Mouse (Mus musculus) testis, adult 2 months (tissue): ENCODE measurements around the gene Fads6. TPM values are rescaled to one million over a fixed set of nuclear protein-coding genes. Genes with fewer than 3 reads are reported as not detected.

Experiments
- H3K27ac ChIP-seq: fragments of 200-500 bp; 2 replicates; pipeline ENCODE4 v1.5.1; 2012; ENCODE audit warnings: low read depth, low read length; ENCODE audit not compliant: control insufficient read depth, insufficient read depth
- H3K27me3 ChIP-seq: fragments of 200-500 bp; 2 replicates; pipeline ENCODE4 v1.6.1; 2012; ENCODE audit warnings: mild to moderate bottlenecking, low read length, moderate library complexity; ENCODE audit not compliant: control insufficient read depth, insufficient read depth
- H3K36me3 ChIP-seq: fragments of 200-500 bp; 2 replicates; pipeline ENCODE4 v1.6.1; 2012; ENCODE audit warnings: mild to moderate bottlenecking, low read length; ENCODE audit not compliant: control insufficient read depth, insufficient read depth
- H3K4me1 ChIP-seq: fragments of 200-500 bp; 2 replicates; pipeline ENCODE4 v1.6.1; 2012; ENCODE audit warnings: low read length; ENCODE audit not compliant: control insufficient read depth, insufficient read depth
- H3K4me3 ChIP-seq: fragments of 200-500 bp; 2 replicates; pipeline ENCODE4 v1.5.1; 2012; ENCODE audit warnings: low read depth, mild to moderate bottlenecking, low read length, moderate library complexity, mixed read lengths; ENCODE audit not compliant: control insufficient read depth
- CTCF ChIP-seq: fragments of 200-500 bp; IDR thresholded peaks from 2 replicates; pipeline ENCODE4 v1.5.1; 2012; ENCODE audit warnings: low read depth, mild to moderate bottlenecking, inconsistent platforms, low read length, moderate library complexity; ENCODE audit not compliant: control insufficient read depth, insufficient read depth, insufficient replicate concordance
- POLR2A ChIP-seq: fragments of 200-500 bp; IDR thresholded peaks from 2 replicates; pipeline ENCODE4 v1.6.1; 2012; ENCODE audit warnings: low read depth, mild to moderate bottlenecking, inconsistent platforms, low read length, moderate library complexity; ENCODE audit not compliant: control insufficient read depth
- polyA plus RNA-seq: library from polyadenylated mRNA; depleted of rRNA; stranded (reverse); fragments of >200 nt; gene quantifications from 2 replicates; pipeline ENCODE4 v1.2.3, GENCODE M21; 2012; rRNA removed

Gene Fads6
- polyA plus RNA-seq, 1 experiment, result 6.4 TPM

DNA sequence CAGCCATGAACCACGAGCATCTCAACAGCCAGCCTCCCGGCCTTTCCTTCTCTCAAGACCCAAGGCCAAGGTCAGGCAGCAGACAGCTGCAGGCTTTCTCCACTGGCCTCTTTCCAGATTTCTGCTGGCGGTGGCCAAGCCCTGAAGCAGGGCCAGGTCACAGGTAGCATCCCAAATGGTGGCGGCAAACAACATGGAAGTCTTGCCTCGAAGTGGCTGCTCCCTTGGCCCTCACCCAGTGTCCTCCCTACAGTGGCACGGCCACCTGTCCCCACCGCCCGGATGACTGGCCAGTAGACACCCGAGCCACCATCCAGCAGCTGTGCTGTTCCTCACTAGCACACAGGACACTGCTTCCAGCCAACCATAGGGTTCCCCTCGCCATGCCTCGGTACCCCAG, 56.1 kb downstream of the Fads6 start:
- Histone ChIP-seq H3K27me3 (no peaks in the 10 kb centered on the region), H3K27ac (no peak overlapping the region), H3K4me3 (no peak overlapping the region), H3K36me3 (no peaks in the 10 kb centered on the region), H3K4me1 (no peaks in the 10 kb centered on the region)
- no peak for TF ChIP-seq POLR2A
- no peak for TF ChIP-seq CTCF

DNA sequence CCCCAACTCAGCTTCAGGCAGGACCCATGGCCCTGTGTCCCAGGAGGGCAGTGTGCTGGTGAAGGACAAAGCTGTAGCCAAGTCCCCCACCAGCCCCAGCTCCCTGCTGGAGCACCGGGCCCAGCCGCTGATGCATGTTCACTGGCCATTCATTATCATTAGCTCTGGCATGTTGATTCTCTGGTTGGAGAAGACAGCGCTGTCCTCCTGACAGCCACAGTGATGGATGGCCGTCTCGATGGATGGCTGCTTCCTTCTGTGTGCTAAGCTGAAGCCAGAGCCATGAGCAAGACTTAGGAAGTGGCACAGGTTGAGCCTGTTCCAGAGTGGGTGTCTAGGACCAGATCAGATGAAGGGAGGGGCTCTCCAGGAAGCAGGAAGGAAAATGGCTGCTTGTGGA, 60.9 kb downstream of the Fads6 start:
- no peak overlapping the region for H3K4me3 ChIP-seq
- H3K36me3 ChIP-seq, result no peaks in the 10 kb centered on the region
- TF ChIP-seq CTCF (no peak), POLR2A (no peak)
- H3K4me1 ChIP-seq, result no peaks in the 10 kb centered on the region
- H3K27me3 ChIP-seq, result no peaks in the 10 kb centered on the region
- H3K27ac ChIP-seq, result no peak overlapping the region

DNA sequence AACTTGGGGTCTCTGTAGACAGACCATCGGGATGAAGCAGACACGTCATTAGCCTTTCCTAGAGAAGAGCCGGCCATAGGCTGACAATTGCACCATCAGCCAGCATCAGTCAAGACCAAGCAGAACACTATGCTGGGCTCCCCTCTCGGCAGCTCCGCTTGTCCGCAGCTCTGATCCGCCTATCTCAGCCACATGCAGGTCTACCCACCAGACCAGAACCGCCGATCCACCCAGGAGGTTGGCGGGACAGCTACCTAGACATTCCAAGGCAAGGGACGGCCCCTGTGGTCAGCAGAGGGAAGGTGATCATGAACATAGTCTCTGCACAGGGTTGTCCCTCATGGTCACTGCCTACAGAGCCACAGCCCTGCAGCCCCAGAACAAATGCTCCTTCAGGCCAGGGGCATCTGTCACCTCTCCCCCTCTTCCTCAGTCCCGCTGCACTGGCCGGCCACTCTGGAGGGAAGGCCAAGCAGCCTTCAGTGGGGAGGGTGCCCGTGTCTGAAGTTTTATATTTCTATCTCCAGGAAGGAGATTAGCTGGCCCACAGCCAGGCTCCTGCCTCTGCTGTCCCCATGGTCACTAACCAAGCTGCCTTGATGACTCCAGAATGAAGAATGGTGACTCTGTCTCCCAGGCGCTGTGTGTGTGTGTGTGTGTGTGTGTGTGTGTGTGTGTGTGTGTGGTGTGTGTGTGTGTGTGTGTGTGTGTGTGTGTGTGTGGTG, 63.0 kb downstream of the Fads6 start:
- TF ChIP-seq POLR2A (no peak), CTCF (no peak)
- Histone ChIP-seq H3K4me1 (no peaks in the 10 kb centered on the region), H3K36me3 (no peaks in the 10 kb centered on the region), H3K4me3 (no peak overlapping the region), H3K27ac (no peak overlapping the region), H3K27me3 (no peaks in the 10 kb centered on the region)

DNA sequence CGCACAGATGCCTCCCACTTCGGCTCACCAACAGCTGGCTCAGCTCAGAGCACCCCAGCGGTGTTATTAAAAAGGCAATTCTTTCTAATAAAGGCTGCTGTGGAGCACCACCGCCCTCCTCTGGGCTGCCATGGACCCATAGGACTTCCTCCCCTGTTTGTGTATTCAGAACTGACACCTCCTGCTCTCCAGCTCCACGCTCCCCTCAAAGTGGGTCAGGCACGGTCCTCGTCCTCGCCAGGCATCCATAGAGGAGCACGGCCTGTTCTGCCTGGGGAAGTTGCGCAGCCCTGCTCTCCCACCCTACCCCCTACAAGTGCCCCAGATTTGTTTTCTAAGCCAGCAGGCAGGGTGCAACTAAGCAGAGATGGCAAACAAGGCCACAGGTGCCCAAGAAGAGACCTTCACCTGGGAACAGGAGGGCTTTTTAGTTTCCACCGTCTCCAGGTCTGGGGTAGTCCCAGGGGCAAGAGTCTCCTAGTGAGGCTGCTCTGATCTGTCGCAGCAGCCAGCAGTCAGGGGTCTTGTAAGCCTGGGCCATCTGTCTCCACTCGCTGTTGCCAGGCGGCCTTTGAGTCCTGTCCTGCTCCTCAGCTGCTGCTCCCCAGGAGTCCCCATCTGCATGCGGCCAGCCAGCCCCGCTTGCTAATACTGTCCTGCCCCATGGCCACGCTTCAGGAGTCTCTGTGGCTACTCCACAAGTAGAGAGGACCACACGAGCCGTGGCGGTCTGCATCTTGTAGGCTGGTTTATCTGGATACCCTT, 63.8 kb downstream of the Fads6 start:
- no peak overlapping the region for H3K27ac ChIP-seq
- no peaks in the 10 kb centered on the region for H3K4me1 ChIP-seq
- H3K27me3 ChIP-seq, result no peaks in the 10 kb centered on the region
- no peaks in the 10 kb centered on the region for H3K36me3 ChIP-seq
- no peak for TF ChIP-seq CTCF
- no peak for TF ChIP-seq POLR2A
- no peak overlapping the region for H3K4me3 ChIP-seq

DNA sequence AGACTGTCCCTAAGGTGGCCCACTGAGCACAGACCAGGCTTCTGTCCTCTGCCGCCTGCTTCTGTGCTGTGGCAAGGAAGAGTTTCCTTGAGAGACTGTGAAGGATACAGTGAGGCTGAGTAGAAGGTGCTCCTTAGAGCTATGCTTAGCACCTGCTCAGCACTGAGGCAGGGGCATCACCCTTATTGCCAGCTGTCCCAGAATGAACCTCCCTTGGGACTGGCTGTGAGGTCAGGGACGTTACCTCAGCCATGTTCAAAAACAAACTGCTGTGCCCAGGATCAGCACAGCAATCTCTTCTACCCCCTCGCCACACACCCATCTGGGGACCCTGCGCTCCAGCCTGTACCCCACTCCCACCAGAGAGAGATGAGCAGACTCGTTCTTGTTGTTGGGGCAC, 64.6 kb downstream of the Fads6 start:
- H3K4me1 ChIP-seq, result no peaks in the 10 kb centered on the region
- no peaks in the 10 kb centered on the region for H3K27me3 ChIP-seq
- TF ChIP-seq POLR2A, result no peak
- no peak for TF ChIP-seq CTCF
- H3K36me3 ChIP-seq, result no peaks in the 10 kb centered on the region
- H3K4me3 ChIP-seq, result no peak overlapping the region
- H3K27ac ChIP-seq, result no peak overlapping the region

DNA sequence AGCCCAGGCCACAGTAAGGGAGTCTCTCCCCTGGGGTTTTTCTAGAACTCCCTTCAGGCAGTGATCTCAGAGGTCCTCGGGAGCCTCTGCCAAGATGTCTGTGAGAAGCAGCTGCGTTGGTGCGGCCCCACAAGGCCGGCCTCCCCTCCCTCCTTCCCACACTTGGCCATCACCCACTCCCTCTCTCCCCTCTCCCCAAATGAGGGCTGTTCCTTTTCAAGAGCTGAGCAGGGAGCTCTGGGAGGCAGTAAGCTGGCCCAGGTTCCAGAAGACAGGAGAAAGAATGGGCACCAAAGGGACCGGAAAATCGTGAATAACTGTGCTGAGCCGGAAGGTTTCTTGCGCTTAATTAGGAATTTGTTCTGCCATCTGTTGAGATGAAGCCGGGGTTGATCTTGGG, 65.5 kb downstream of the Fads6 start:
- Histone ChIP-seq H3K27me3 (no peaks in the 10 kb centered on the region), H3K4me1 (no peaks in the 10 kb centered on the region)

DNA sequence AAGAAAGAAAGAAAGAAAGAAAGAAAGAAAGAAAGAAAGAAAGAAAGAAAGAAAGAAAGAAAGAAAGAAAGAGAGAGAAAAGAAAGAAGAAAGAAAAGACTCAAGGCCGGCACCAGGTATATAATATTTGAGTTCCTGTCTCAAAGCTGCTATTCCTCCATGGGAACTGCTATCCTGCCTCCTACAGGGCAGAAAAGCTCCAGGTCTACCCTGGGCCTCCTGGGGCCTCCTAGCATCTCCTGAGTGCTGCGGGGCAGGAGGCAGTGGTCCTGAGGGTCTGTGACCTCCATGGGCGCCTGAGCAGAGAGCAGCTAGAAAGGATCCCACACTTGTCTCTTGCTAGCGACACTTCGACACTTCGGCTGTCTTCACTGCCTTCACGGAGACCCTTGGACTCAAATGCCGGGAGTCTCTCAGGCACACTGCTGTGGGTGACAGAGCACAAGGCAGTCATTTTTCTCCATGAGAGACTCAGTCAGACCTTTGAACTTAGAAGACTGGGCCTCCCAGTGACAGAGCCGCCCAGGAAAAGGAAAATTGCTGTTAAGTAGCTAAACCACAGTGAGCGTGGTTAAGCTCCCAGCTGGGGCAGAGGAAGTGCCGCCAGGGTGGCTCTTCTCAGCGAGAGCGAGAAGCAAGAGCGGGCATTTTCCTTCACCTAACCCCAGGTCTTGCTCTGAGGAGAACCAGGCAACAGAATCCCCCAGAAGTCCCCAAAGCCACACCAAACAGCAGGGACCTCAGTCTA, 66.1 kb downstream of the Fads6 start:
- H3K27ac ChIP-seq, result no peak overlapping the region
- TF ChIP-seq CTCF (no peak), POLR2A (no peak)
- no peaks in the 10 kb centered on the region for H3K4me1 ChIP-seq
- H3K36me3 ChIP-seq, result no peaks in the 10 kb centered on the region
- no peak overlapping the region for H3K4me3 ChIP-seq
- H3K27me3 ChIP-seq, result no peaks in the 10 kb centered on the region

More for the DNA sequence above, 65.5 kb downstream of the Fads6 start:
- H3K27ac ChIP-seq, result no peak overlapping the region
- TF ChIP-seq CTCF, result no peak
- no peaks in the 10 kb centered on the region for H3K36me3 ChIP-seq
- H3K4me3 ChIP-seq, result no peak overlapping the region

Other genes with a start within 250 kb of the Fads6 start
- gene Cd300ld3, start 249.3 kb downstream of the Fads6 start, polyA plus RNA-seq, result 1.5 and 3.6 TPM in 2 replicates
- gene Cd300e, start 235.5 kb downstream of the Fads6 start, polyA plus RNA-seq, result not detected in 2 replicates
- not detected in 2 replicates for gene Rab37, start 206.2 kb downstream of the Fads6 start, polyA plus RNA-seq
- 0.09 and 0.14 TPM in 2 replicates for gene Cd300lf, start 163.7 kb downstream of the Fads6 start, polyA plus RNA-seq
- gene Slc9a3r1, start 134.3 kb downstream of the Fads6 start, polyA plus RNA-seq, result 21.2 and 29.7 TPM in 2 replicates
- 7.5 and 9.0 TPM in 2 replicates for gene Tmem104, start 110.2 kb downstream of the Fads6 start, polyA plus RNA-seq
- 106 and 118 TPM in 2 replicates for gene Nat9, start 109.8 kb downstream of the Fads6 start, polyA plus RNA-seq
- 1.2 and 1.5 TPM in 2 replicates for gene Grin2c, start 30.4 kb downstream of the Fads6 start, polyA plus RNA-seq
- gene Fdxr, start 20.6 kb downstream of the Fads6 start, polyA plus RNA-seq, result 28.0 and 30.7 TPM in 2 replicates
- gene Otop2, start 9.5 kb upstream of the Fads6 start, polyA plus RNA-seq, result 8.5 and 8.9 TPM in 2 replicates
- gene Ush1g, start 24.4 kb upstream of the Fads6 start, polyA plus RNA-seq, result 3.7 and 4.1 TPM in 2 replicates
- gene Otop3, start 37.1 kb upstream of the Fads6 start, polyA plus RNA-seq, result 0.17 and 0.40 TPM in 2 replicates
- 1.2 and 1.7 TPM in 2 replicates for gene Hid1, start 70.1 kb upstream of the Fads6 start, polyA plus RNA-seq
- gene Cdr2l, start 84.3 kb upstream of the Fads6 start, polyA plus RNA-seq, result 5.2 TPM in 2 replicates
- 13.9 and 18.0 TPM in 2 replicates for gene Mrpl58, start 106.1 kb upstream of the Fads6 start, polyA plus RNA-seq
- gene Atp5h, start 122.3 kb upstream of the Fads6 start, polyA plus RNA-seq, result 145 and 166 TPM in 2 replicates
- 11.8 and 13.6 TPM in 2 replicates for gene Kctd2, start 122.5 kb upstream of the Fads6 start, polyA plus RNA-seq
- 307 and 344 TPM in 2 replicates for gene Trim80, start 142.9 kb upstream of the Fads6 start, polyA plus RNA-seq
- gene Slc16a5, start 164.8 kb upstream of the Fads6 start, polyA plus RNA-seq, result 0.72 and 0.78 TPM in 2 replicates
- gene Armc7, start 178.0 kb upstream of the Fads6 start, polyA plus RNA-seq, result 3.3 and 3.8 TPM in 2 replicates
- gene Nt5c, start 194.2 kb upstream of the Fads6 start, polyA plus RNA-seq, result 32.4 and 34.0 TPM in 2 replicates
- gene Jpt1, start 216.7 kb upstream of the Fads6 start, polyA plus RNA-seq, result 548 and 576 TPM in 2 replicates
- gene Sumo2, start 238.6 kb upstream of the Fads6 start, polyA plus RNA-seq, result 50.6 and 72.2 TPM in 2 replicates